Mouse (Mus musculus) bone marrow, adult 2 months (tissue): Measurements from ENCODE around the gene Zcwpw1. TPM values are rescaled to one million over a fixed set of nuclear protein-coding genes. Genes with fewer than 3 reads are reported as not detected.

Source experiments
- H3K27ac ChIP-seq: fragments of 200-500 bp; 2 replicates; pipeline ENCODE4 v1.5.1; 2012; ENCODE audit warnings: low read depth, mild to moderate bottlenecking, control low read depth, inconsistent platforms, low read length; ENCODE audit not compliant: control insufficient read depth, poor library complexity, insufficient read depth
- H3K4me1 ChIP-seq: fragments of 200-500 bp; 2 replicates; pipeline ENCODE4 v1.6.1; 2011; ENCODE audit warnings: low read length; ENCODE audit not compliant: control insufficient read depth, insufficient read depth
- H3K4me3 ChIP-seq: fragments of 200-500 bp; replicated peaks from 2 replicates; pipeline ENCODE3; 2011; ENCODE audit warnings: mild to moderate bottlenecking, low read depth, low read length, control low read depth; ENCODE audit not compliant: control insufficient read depth
- CTCF ChIP-seq: fragments of 200-500 bp; IDR thresholded peaks from 2 replicates; pipeline ENCODE4 v1.5.1; 2011; ENCODE audit warnings: low read length, control low read depth; ENCODE audit not compliant: control insufficient read depth, insufficient read depth
- POLR2A ChIP-seq: fragments of 200-500 bp; IDR thresholded peaks from 2 replicates; pipeline ENCODE4 v1.6.1; 2011; ENCODE audit warnings: low read depth, mild to moderate bottlenecking, control low read depth, low read length, borderline replicate concordance; ENCODE audit not compliant: control insufficient read depth
- WGBS: fragments of 180-500 bp; shearing (Covaris S2); methylation state at CpG from one replicate; pipeline ENCODE4 v1.1.7; 2018; 5-methylcytosine and 5-hydroxymethylcytosine counted together
- polyA plus RNA-seq: library from polyadenylated mRNA; stranded (reverse); fragments of >200 nt; gene quantifications from 2 replicates; pipeline ENCODE4 v1.2.4, GENCODE M21; 2011; ENCODE audit warnings: low replicate concordance; ENCODE audit not compliant: missing spikeins, insufficient read depth, insufficient read length

Gene Zcwpw1
- polyA plus RNA-seq, 1 experiment, result 18.7 TPM

DNA sequence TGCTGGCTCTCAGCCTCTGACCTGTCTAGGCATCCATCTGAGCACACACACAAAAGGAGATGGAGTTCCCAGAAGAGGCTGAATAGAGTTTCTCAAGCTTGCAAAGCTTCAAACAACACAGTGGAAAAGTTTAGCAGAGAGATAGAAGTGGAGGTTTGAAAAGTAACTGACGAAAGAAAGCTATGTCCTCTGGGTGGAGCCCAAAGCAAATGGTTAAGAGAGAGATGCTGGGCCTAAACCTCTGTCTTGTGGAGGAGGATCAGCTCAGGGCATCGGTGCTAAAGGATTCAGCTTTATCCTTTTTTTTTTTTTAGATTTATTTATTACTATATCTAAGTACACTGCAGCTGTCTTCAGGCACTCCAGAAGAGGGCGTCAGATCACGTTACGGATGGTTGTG lies 20.7 kb downstream of the Zcwpw1 start:
- H3K4me1 ChIP-seq, result no peaks in the 10 kb centered on the region
- 86% methylated on average over 5 of the region's 5 CpGs for WGBS

DNA sequence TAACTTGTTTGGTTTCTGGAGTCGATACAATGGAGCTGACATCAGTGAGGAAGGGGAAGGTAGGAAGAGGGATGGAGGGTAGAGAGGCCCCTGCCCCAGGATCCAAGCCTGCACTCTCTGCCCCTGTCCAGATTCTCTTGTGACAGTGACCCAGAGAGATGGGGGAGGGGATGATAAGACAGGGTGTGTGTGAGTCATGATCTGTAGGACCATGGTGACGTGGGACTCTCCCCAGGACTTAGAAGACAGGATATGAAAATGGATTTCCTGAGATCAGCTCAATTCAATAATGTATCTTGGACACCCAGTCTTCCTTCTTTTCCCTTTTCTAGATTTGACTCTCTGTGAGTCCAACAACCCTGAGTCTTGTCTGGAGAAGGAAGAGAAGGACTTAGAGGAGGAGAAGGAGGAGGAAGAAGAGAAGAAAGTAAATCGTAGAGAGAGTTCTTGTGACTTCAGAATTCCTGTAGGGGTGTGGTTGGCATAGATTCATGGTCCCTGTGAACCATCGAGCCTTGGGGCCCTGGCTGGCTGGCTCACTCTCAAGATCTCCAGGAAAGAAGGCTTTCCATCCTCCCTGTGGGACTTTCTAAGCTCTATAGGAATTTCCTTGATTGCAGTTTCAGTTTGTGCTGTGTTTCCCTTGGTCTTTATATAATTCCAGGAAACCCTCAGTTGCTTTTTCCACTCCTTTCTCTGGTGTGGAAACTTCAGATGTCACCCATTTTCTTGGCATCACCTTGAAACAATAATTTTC lies 30.0 kb downstream of the Zcwpw1 start:
- Histone ChIP-seq H3K4me1 (peaks cover 2% of the 10 kb centered on the region; the same call in 1 of the 2 replicates), H3K4me3 (no peak overlapping the region), H3K27ac (no peak overlapping the region)
- WGBS, result 61% methylated on average over 4 of the region's 4 CpGs
- TF ChIP-seq POLR2A (no peak), CTCF (no peak)

More for the DNA sequence above, 20.7 kb downstream of the Zcwpw1 start:
- TF ChIP-seq POLR2A (no peak), CTCF (no peak)
- no peak overlapping the region for H3K27ac ChIP-seq
- H3K4me3 ChIP-seq, result no peak overlapping the region

DNA sequence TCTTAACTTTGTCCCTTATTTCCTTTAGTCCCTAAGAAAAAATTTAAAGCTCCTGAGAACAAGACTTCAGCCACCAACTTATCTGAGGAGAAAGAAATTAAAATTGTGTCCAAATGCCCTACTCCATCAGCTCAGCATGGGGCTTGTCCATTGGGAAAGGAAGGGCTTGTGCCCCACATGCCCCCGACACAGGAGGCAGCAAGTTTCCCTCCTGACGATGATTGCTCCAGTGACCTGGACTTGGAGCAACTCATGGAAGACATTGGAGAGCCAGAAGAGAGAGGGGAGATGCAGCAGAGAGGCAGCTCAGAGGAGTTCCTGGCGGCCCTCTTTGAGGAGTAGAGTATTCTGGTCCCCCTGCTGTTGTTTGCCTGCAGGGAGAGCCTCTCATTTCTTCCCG lies 34.5 kb downstream of the Zcwpw1 start:
- H3K27ac ChIP-seq, result no peak overlapping the region
- WGBS, result 79% methylated on average over 4 of the region's 4 CpGs
- H3K4me3 ChIP-seq, result no peak overlapping the region
- H3K4me1 ChIP-seq, result peaks cover 16% of the 10 kb centered on the region
- TF ChIP-seq CTCF (no peak), POLR2A (no peak)

DNA sequence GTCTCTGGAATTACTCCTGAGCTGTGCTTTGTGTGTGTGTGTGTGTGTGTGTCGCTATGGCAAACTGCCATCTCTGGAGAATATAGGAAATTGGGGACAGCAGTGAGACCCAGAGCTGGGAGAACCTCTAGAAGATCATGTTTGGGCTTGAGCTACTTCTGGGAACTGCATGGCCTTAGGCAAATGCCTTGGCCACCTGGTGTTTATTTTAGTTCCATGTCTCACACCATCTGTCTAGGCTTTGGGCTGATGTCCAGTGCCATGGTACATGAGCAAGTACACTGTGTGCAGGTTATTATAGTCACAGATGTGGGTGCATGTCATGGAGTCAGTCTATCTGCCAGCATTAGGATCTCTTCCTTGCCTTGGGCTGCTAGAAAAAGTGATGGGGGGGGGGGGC lies 35.0 kb downstream of the Zcwpw1 start:
- no peak overlapping the region for H3K27ac ChIP-seq
- H3K4me1 ChIP-seq, result peaks cover 16% of the 10 kb centered on the region
- TF ChIP-seq CTCF (no peak), POLR2A (no peak)
- no peak overlapping the region for H3K4me3 ChIP-seq
- WGBS, result 78% methylated on average over 1 of the region's 1 CpGs

DNA sequence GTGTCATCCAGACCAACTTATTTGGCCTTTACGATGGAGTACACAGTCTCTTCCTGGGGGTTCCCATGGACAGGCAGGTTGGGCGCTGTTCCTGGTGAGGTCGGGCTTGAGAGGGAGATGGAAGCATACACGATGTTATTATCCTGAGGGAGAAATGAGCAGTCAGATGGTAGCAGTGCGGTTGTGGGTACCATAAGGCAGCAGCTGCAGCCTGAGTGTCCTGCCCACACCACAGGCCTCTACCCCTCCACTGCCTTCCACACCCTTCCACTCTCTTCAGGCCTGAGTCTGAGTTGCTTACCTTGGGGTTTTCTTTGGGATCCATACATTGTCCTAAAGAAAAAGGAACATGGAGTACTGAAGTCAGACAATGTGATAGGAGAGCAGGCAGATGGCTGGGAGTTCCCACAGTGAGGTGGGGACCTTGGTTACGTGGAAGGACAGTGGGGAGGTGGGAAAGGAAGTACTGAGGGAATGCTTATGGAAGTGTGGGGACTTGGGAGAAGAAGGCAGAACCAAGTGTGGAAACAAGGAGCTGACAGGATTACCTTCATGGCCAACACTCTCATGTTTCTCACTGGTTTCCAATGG lies 36.0 kb downstream of the Zcwpw1 start:
- peak overlapping the region; percentile 54; the same call in 1 of the 2 replicates for H3K27ac ChIP-seq
- no peak overlapping the region for H3K4me3 ChIP-seq
- 60% methylated on average over 6 of the region's 6 CpGs for WGBS

DNA sequence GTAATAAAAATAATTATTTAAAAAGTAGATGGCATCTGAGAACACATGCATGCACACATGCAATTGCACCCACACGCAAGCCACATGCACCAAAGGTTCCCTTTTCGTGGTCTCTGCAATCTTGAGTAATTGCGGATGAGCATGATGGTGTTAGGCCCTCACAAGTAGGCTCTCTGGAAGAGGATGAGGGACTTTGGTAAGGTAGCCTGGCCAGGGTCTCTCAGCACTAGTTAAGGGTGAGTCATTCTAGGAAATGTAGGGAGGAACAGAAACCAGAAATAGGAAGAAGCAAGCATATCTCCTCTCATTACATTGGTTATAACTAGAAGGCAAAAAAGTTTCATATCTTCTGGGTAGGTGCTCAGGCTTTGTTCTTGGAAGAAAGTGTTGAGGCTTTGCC lies 37.4 kb downstream of the Zcwpw1 start:
- WGBS, result 25% methylated on average over 3 of the region's 3 CpGs
- no peak overlapping the region for H3K4me3 ChIP-seq
- no peak overlapping the region; the same call in 1 of the 2 replicates for H3K27ac ChIP-seq
- TF ChIP-seq CTCF (no peak), POLR2A (no peak)
- H3K4me1 ChIP-seq, result peaks cover 20% of the 10 kb centered on the region

More for the DNA sequence above, 36.0 kb downstream of the Zcwpw1 start:
- TF ChIP-seq POLR2A (no peak), CTCF (no peak)
- H3K4me1 ChIP-seq, result peaks cover 17% of the 10 kb centered on the region

DNA sequence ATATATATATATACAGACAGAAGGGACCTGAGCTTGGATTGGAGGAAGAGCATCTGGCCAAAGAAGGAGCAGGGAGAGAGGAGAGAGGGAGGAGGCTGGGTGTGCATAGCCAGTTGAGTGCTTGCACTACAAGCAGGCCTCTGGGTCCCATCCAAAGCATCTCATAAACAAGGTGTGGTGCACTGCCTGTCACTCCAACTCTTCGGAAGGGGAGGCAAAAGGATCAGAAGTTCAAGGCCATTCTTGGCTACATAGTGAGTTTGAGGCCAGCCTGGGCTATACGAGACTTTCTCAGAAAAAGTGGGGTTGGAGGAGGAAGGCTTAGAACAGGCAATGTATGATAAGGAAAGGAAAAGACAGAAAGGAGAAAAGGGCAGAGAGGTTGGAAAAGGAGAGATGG lies 38.4 kb downstream of the Zcwpw1 start:
- TF ChIP-seq CTCF (no peak), POLR2A (no peak)
- Histone ChIP-seq H3K4me1 (peaks cover 23% of the 10 kb centered on the region), H3K4me3 (no peak overlapping the region), H3K27ac (0 out of 2 replicates have a peak overlapping the region, but pooled peaks have one; percentile 9)
- WGBS, result 68% methylated on average over 2 of the region's 2 CpGs

DNA sequence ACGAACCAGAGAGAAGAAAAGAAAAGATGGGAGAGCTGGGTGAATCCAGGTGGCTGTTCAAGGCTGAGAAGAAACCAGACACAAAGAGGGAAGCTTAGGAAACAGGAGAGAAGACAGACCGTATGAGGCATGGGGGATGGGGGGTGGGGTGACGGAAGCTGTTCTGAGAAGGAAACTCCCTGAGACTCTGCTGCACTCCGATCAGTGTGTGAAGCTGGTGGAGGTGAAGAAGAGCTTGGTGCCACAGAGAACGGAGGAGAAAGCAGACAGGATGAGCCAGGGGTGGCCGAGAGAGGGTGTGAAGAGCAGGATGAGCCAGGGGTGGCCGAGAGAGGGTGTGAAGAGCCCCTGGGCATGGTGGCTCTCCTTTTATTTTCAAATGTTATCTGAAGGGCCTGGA lies 38.8 kb downstream of the Zcwpw1 start:
- H3K27ac ChIP-seq, result no peak overlapping the region
- 45% methylated on average over 7 of the region's 7 CpGs for WGBS
- peaks cover 26% of the 10 kb centered on the region for H3K4me1 ChIP-seq
- TF ChIP-seq POLR2A (no peak), CTCF (no peak)
- H3K4me3 ChIP-seq, result no peak overlapping the region

DNA sequence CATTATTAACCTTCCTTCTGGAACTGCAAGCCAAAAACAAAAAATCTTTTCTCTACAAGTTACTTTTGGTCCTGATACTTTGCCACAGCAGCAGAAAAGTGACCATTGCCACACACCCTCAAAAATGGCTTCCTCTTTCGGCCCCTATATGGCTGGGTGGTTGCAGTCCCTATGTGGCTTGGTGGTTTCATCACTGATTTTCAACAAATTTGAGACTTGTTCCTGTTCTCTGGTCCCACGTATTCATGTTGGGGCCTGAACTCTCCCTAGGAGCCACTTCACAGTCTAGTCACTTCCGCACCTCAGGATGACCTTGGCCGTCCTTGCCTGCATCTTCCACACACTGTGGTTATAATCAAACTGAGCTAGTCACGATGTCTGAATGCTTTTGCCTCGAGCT lies 41.1 kb downstream of the Zcwpw1 start:
- Histone ChIP-seq H3K4me1 (peaks cover 19% of the 10 kb centered on the region), H3K4me3 (no peak overlapping the region), H3K27ac (peak overlapping the region; percentile 62)
- no peak for TF ChIP-seq POLR2A
- TF ChIP-seq CTCF, result no peak
- WGBS, result 33% methylated on average over 6 of the region's 6 CpGs
